Mouse (Mus musculus): ENCODE data around the gene Eln.

GRCm38 (mm10) chr5:134776551-134776950 is 29.4 kb upstream of the Eln start:
- TF ChIP-seq CTCF (IDR thresholded peaks at IDR 0.05; ENCODE audit: borderline replicate concordance, control insufficient read depth, extremely low read depth, insufficient read depth, low read length, poor library complexity) (no peak), POLR2A (IDR thresholded peaks at IDR 0.05; ENCODE audit: control insufficient read depth, extremely low read depth, insufficient read depth, low read length, poor library complexity) (no peak)
